Mouse (Mus musculus): ENCODE data around the gene Abca4.
A peak's percentile ranks its signal among the peaks of the same experiment; 100 is the strongest.
"Not testable (repeated sequence)": the region's sequence is repeated elsewhere in the genome, so short reads cannot be mapped to it uniquely, and the experiment has no call there.

The Abca4 gene

GRCm38 (mm10) chr3:122062586-122062985, 18.3 kb downstream of the Abca4 start:
- no peak for DNase-seq

- peak; percentile 57 to 64 for DNase-seq
These were observed 20.5 kb downstream of the Abca4 start for GRCm38 (mm10) chr3:122064556-122065410.

GRCm38 (mm10) chr3:122071769-122072168, 27.5 kb downstream of the Abca4 start:
- DNase-seq: no peak

- no peak for DNase-seq
These were observed 28.7 kb downstream of the Abca4 start for GRCm38 (mm10) chr3:122072646-122073571.

- no peak for DNase-seq
These were observed 29.4 kb downstream of the Abca4 start for GRCm38 (mm10) chr3:122073595-122073994.

- peak in 1 of 2 experiments; percentile 25 for DNase-seq
These were observed 30.1 kb downstream of the Abca4 start for GRCm38 (mm10) chr3:122074334-122074733.

- peak; percentile 74 to 81 for DNase-seq
These were observed 33.9 kb downstream of the Abca4 start for GRCm38 (mm10) chr3:122078141-122078540.

- DNase-seq: no peak
These were observed 34.9 kb downstream of the Abca4 start for GRCm38 (mm10) chr3:122079172-122079571.

GRCm38 (mm10) chr3:122081634-122082033, 37.4 kb downstream of the Abca4 start:
- DNase-seq: not testable (repeated sequence)

- DNase-seq: no peak
These were observed 38.1 kb downstream of the Abca4 start for GRCm38 (mm10) chr3:122082338-122082737.

GRCm38 (mm10) chr3:122085157-122085989, 41.1 kb downstream of the Abca4 start:
- no peak for DNase-seq

GRCm38 (mm10) chr3:122088054-122088681, 43.9 kb downstream of the Abca4 start:
- peak; percentile 50 to 59 for DNase-seq

GRCm38 (mm10) chr3:122090338-122090737, 46.1 kb downstream of the Abca4 start:
- no peak for DNase-seq

- DNase-seq: no peak
These were observed 55.5 kb downstream of the Abca4 start for GRCm38 (mm10) chr3:122099713-122100112.

GRCm38 (mm10) chr3:122102091-122102490, 57.8 kb downstream of the Abca4 start:
- no peak for DNase-seq

GRCm38 (mm10) chr3:122103864-122104808, 59.9 kb downstream of the Abca4 start:
- DNase-seq: peak; percentile 86 to 90

- DNase-seq: no peak
These were observed 62.7 kb downstream of the Abca4 start for GRCm38 (mm10) chr3:122106920-122107319.

- DNase-seq: no peak
These were observed 63.5 kb downstream of the Abca4 start for GRCm38 (mm10) chr3:122107643-122108194.

- DNase-seq: no peak
These were observed 65.2 kb downstream of the Abca4 start for GRCm38 (mm10) chr3:122109461-122109860.

Data from lung, adult 18-20 months (tissue).